Mouse (Mus musculus) kidney, postnatal 0 days (tissue): Measurements from ENCODE around the gene Ifnar2. TPM values are rescaled to one million over a fixed set of nuclear protein-coding genes. Genes with fewer than 3 reads are reported as not detected.

Source experiments
- ATAC-seq: fragments of 200-750 bp; cut with Nextera tagmentation; replicated peaks from 2 replicates; pipeline ENCODE4 v1.8.0; 2017; ENCODE audit warnings: low read depth, moderate number of reproducible peaks, moderate TSS enrichment, moderate library complexity; ENCODE audit not compliant: low FRiP score
- DNase-seq: peaks from one replicate; pipeline ENCODE4 v3.0.0-alpha.2; 2016; ENCODE audit warnings: low spot score
- H3K27ac ChIP-seq: fragments of 300-500 bp; sonication (generic); 2 replicates; pipeline ENCODE4 v1.5.1; 2014; ENCODE audit warnings: mild to moderate bottlenecking
- H3K27me3 ChIP-seq: fragments of 300-500 bp; sonication (generic); 2 replicates; pipeline ENCODE4 v1.6.1; 2014; ENCODE audit warnings: low read length, mixed read lengths; ENCODE audit not compliant: insufficient read depth
- H3K36me3 ChIP-seq: fragments of 300-500 bp; sonication (generic); 2 replicates; pipeline ENCODE4 v1.6.1; 2014; ENCODE audit warnings: low read length, mixed read lengths; ENCODE audit not compliant: insufficient read depth
- H3K4me1 ChIP-seq: fragments of 300-500 bp; sonication (generic); replicated peaks from 2 replicates; pipeline ENCODE4 v1.6.1; 2014; ENCODE audit warnings: antibody characterized with exemption, low read length, mixed read lengths; ENCODE audit not compliant: insufficient read depth
- H3K4me2 ChIP-seq: fragments of 300-500 bp; sonication (generic); 2 replicates; pipeline ENCODE4 v1.6.1; 2014; ENCODE audit warnings: mild to moderate bottlenecking, low read length, moderate library complexity, mixed read lengths
- H3K4me3 ChIP-seq: fragments of 300-500 bp; sonication (generic); replicated peaks from 2 replicates; pipeline ENCODE4 v1.5.1; 2014; ENCODE audit warnings: low read depth, low read length
- H3K9ac ChIP-seq: fragments of 300-500 bp; sonication (generic); 2 replicates; pipeline ENCODE4 v1.6.1; 2014; ENCODE audit warnings: low read depth, low read length
- H3K9me3 ChIP-seq: fragments of 300-500 bp; sonication (generic); replicated peaks from 2 replicates; pipeline ENCODE4 v1.6.1; 2016; ENCODE audit warnings: low read length, inconsistent platforms, mixed read lengths
- CTCF ChIP-seq: IDR thresholded peaks from 2 replicates; pipeline ENCODE4 v1.5.1; 2016; ENCODE audit warnings: antibody characterized with exemption, low read depth, mild to moderate bottlenecking, moderate library complexity
- WGBS: fragments of 180-500 bp; shearing (Covaris S2); extraction: QIAGEN DNeasy Blood & Tissue Kit; methylation state at CpG from one replicate; pipeline ENCODE4 v1.1.7; 2014; 5-methylcytosine and 5-hydroxymethylcytosine counted together
- polyA plus RNA-seq: library from polyadenylated mRNA; unstranded; fragments of >200 nt; fragmentation: Nextera tagmentation; extraction: Ambion mirVana; gene quantifications from 2 replicates; pipeline ENCODE4 v1.2.1, GENCODE M21; 2015

The Ifnar2 gene
- polyA plus RNA-seq, 1 experiment from 2014 or later: 60.7 TPM

DNA sequence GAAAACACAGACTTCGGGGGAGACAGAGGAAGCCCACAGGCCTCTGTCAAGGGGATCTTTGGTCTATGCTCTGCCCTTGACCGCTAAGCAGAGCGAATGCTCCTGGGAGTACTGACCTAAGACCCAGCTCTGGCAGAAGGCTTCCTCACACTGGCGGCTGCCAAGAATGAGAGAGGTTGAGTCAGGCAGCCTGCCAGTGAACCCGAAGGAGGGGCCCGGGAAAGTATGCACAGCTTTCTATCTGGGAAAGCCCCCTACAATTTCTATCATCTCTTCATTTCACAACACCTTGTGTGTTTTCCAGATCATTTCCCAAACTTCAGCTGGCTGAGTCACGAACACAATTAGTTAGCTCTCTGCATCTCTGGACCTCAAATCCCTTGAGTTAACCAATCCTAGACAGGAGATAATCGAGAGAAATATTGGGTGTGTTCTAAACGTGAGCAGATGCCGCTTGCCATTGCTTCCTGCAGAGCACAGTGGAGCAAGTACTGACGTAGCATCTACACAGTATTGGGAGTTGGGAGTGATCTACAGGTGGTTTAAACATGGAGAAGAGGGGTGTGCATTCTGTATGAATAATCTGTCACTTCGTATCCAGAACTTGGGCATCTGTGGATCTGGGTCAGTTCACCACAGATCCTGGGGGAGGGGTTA lies 9.8 kb upstream of the Ifnar2 start:
- Histone ChIP-seq H3K27ac (peak overlapping the region; percentile 76), H3K36me3 (no peaks in the 10 kb centered on the region), H3K9ac (no peak overlapping the region), H3K4me3 (no peak overlapping the region), H3K4me1 (0 out of 2 replicates have a peak, but pooled peaks cover 11% of the 10 kb centered on the region), H3K9me3 (no peaks in the 10 kb centered on the region), H3K4me2 (peak overlapping the region; percentile 13; the same call in 1 of the 2 replicates), H3K27me3 (no peaks in the 10 kb centered on the region)
- peak; percentile 57 for DNase-seq
- WGBS: 38% methylated on average over 12 of the region's 12 CpGs
- no peak for TF ChIP-seq CTCF
- no peak for ATAC-seq

- Histone ChIP-seq H3K4me1 (0 out of 2 replicates have a peak, but pooled peaks cover 11% of the 10 kb centered on the region), H3K9me3 (no peaks in the 10 kb centered on the region), H3K4me2 (peak overlapping the region; percentile 13; the same call in 1 of the 2 replicates), H3K36me3 (no peaks in the 10 kb centered on the region), H3K4me3 (no peak overlapping the region), H3K27ac (peak overlapping the region; percentile 76), H3K9ac (no peak overlapping the region), H3K27me3 (no peaks in the 10 kb centered on the region)
- ATAC-seq (no peak; the same call in 1 of the 2 replicates), DNase-seq (peak; percentile 94)
- WGBS: 19% methylated on average over 3 of the region's 3 CpGs
- 0 out of 2 replicates have a peak, but pooled peaks have one; percentile 3 for TF ChIP-seq CTCF
These were observed 9.1 kb upstream of the Ifnar2 start for GRCm38 (mm10) chr16:91363483-91363882.

- no peak for TF ChIP-seq CTCF
- H3K27me3 ChIP-seq: no peaks in the 10 kb centered on the region
- H3K4me1 ChIP-seq: 0 out of 2 replicates have a peak, but pooled peaks cover 11% of the 10 kb centered on the region
- H3K36me3 ChIP-seq: no peaks in the 10 kb centered on the region
- no peak overlapping the region for H3K27ac ChIP-seq
- no peak overlapping the region for H3K4me2 ChIP-seq
- no peak overlapping the region for H3K4me3 ChIP-seq
- no peak overlapping the region for H3K9ac ChIP-seq
- DNase-seq (no peak), ATAC-seq (no peak)
- H3K9me3 ChIP-seq: no peaks in the 10 kb centered on the region
These were observed 6.0 kb upstream of the Ifnar2 start for GRCm38 (mm10) chr16:91366567-91366966.

DNA sequence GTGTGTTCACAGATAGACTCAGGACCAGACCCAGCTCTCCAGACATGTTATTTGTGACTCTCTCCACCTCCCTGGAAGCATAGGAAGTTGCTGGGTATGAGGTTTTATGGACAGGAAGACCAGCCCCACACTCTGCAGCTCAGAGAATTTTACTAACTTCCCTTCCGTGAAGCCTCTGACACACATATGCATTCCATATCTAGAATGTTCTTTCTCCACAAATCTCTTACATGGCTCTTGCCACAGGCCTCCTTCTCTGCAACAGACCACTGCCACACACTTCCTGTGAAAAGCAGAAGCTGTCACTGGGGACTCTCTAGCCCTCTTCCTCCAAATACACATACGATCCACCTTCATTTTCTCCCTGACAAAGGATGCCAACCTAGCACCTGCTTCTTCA lies 5.5 kb upstream of the Ifnar2 start:
- TF ChIP-seq CTCF: no peak

GRCm38 (mm10) chr16:91373473-91374252 lies 1.1 kb downstream of the Ifnar2 start:
- H3K27ac ChIP-seq: peak overlapping the region; percentile 87
- H3K4me2 ChIP-seq: peak overlapping the region; percentile 77
- H3K9ac ChIP-seq: peak overlapping the region; percentile 84
- ATAC-seq: peak; percentile 8; the same call in 1 of the 2 replicates
- peaks cover 13% of the 10 kb centered on the region for H3K4me1 ChIP-seq
- H3K9me3 ChIP-seq: no peaks in the 10 kb centered on the region
- H3K27me3 ChIP-seq: no peaks in the 10 kb centered on the region
- no peak for DNase-seq
- TF ChIP-seq CTCF: no peak
- H3K4me3 ChIP-seq: peak overlapping the region; percentile 73
- H3K36me3 ChIP-seq: no peaks in the 10 kb centered on the region
- WGBS: 29% methylated on average over 13 of the region's 13 CpGs

More for the DNA sequence above, 5.5 kb upstream of the Ifnar2 start:
- ATAC-seq (no peak), DNase-seq (no peak)
- H3K4me2 ChIP-seq: no peak overlapping the region
- no peak overlapping the region for H3K4me3 ChIP-seq
- no peaks in the 10 kb centered on the region for H3K27me3 ChIP-seq
- no peaks in the 10 kb centered on the region for H3K9me3 ChIP-seq
- no peak overlapping the region for H3K9ac ChIP-seq
- 0 out of 2 replicates have a peak, but pooled peaks cover 11% of the 10 kb centered on the region for H3K4me1 ChIP-seq
- H3K36me3 ChIP-seq: no peaks in the 10 kb centered on the region
- H3K27ac ChIP-seq: no peak overlapping the region
- 72% methylated on average over 2 of the region's 2 CpGs for WGBS

DNA sequence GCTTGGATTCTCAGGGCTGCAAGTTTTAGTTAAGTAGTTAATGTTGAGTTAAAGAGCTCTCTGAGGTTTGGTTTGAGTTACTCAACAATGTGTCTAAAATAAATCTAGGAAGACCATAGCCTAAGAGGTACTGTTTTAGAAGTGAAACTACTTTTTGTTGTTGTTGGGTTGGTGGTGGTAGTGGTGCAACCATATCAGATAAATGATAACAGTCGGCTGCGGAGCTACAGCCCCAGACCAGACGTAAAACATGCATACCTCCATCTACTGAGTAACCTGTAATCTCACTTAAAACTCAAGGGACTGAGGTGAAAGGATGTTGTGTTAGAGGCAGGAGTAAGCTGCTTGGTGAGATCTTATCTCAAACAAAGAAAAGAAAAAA lies 1.7 kb downstream of the Ifnar2 start:
- H3K27ac ChIP-seq: 0 out of 2 replicates have a peak overlapping the region, but pooled peaks have one; percentile 87
- no peak for ATAC-seq
- TF ChIP-seq CTCF: no peak
- peaks cover 19% of the 10 kb centered on the region for H3K4me1 ChIP-seq
- peak overlapping the region; percentile 77 for H3K4me2 ChIP-seq
- 77% methylated on average over 3 of the region's 3 CpGs for WGBS
- no peaks in the 10 kb centered on the region for H3K27me3 ChIP-seq
- no peak overlapping the region for H3K4me3 ChIP-seq
- no peaks in the 10 kb centered on the region for H3K9me3 ChIP-seq
- H3K36me3 ChIP-seq: no peaks in the 10 kb centered on the region
- no peak overlapping the region for H3K9ac ChIP-seq
- DNase-seq: no peak
